Mouse (Mus musculus) spleen, postnatal 14 days (tissue): Measurements from ENCODE around the gene Rnf150.

ENCODE experiments used
- DNase-seq, 2 experiments: peaks; one replicate each; pipeline ENCODE4 v3.0.0; 2021 to 2022; ENCODE audit warnings: low spot score in 2 of 2

The Rnf150 gene

DNA sequence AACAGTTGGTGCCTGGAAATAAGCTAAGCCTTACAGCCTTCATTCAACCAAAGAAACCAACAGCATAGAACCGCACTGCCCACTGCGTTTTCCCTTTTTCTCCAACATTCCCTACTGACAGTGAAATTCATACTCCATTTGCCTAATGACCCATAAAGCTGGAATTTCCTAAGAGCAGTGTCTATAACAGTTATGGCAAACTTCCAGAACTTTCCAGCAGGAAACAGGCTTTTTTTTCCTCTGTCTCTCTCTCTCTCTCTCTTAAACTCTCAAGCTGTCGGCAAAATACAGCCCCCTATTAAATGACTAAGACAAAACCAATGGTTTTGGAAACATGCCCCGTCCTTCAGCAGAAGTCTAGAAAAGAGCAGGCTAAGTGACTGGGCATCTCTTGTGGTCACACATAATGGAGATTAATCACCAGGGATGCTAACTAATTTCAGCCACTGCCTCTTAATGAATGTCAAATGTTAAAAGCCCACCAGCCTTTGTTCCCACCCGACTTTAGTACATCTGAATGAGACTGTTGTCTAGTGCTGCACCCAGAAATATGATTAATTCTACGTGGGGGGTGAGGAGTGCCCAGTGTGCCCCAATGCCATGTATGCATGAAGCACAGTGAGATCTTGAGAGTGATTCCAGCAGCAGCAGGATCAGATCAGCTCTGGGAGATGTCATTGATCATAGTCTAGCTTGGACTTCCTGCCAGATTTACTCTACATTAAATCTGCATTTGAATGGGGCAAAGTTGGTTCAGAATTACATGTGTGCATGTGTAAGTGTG is 80.3 kb downstream of the Rnf150 start:
- DNase-seq, result no peak

DNA sequence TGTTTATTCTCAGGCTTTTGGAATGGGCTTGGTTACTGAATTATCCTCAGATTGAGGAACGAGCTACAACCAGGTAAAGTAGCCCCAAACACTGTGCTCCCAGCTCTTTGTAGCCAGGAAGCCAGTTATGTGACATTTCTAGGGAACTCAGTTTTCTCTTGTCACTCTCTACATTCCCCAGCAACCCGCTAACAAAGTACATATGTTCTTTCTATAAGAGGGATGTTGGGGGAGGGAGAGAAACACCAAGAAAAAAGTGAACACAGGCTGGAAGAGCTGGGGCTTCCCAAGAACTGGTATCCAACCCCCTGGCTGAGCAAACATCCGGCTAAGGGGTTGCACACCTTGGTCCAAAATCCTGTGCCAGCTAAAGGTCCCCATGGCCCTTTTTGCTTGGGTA is 82.7 kb downstream of the Rnf150 start:
- DNase-seq, result no peak

DNA sequence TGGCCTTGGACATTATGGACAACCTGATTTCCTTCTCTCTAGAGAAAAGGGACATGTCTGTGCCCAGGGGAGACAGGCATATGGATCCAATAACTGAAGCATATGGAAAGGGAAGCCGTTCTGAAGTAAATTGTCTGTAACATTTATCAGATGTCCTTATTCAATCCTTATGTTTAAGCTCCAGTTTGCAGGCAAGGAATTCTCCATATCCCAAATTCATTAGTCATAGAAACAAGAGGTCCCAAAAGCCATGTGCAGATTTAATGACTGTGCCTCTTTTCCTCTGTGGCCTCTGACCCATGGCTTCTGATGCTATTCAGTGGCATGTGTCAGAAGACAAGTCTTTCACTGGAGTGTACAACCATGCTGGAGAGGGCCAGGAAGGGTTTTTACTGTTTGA is 83.5 kb downstream of the Rnf150 start:
- no peak for DNase-seq

DNA sequence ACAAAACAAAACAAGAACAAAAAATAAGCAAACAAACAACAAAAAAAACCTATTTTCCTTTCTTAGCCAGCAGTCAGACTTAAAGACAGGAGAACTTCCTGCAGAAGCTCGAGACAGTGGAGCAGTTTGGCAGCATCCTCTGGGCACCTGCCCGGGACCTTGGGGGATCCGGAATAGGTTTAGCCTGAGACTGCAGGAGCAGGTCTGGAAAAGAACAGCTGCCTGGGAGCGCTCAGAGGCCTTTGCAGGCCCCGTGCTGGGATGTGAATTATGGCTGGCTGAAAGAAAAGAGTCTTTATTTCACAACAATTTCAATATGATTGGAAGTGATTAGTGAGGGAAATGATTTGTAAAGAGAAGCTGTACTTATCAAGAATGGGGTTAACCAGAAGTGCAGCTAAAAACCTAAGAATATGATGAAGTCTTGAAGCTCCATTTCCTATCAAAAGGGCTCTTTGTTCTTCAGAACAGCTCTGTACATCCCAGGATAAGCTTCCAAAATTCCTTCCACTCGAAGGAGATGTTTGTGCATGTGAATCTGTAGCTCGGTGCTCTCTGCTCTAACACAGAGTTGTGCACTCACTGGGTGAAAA is 92.1 kb downstream of the Rnf150 start:
- no peak for DNase-seq

DNA sequence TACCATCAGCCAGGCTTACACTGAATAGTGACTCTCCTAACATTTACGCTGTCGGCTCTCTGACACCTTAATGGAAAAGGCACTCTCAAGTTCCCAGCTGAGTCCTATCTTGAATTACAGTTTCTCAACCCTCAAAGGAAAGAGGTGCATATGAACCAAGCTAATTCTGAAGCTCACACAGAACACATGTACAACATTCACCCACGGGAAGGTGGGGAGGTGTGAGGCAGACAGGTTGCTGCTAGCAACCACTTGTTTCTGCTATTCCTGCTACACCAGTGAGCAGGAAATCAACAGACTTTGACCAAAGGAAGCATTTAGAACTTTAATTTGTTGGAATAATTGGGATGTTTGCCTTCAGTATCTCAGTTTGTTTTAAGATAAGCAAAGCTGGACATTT is 96.3 kb downstream of the Rnf150 start:
- no peak for DNase-seq

DNA sequence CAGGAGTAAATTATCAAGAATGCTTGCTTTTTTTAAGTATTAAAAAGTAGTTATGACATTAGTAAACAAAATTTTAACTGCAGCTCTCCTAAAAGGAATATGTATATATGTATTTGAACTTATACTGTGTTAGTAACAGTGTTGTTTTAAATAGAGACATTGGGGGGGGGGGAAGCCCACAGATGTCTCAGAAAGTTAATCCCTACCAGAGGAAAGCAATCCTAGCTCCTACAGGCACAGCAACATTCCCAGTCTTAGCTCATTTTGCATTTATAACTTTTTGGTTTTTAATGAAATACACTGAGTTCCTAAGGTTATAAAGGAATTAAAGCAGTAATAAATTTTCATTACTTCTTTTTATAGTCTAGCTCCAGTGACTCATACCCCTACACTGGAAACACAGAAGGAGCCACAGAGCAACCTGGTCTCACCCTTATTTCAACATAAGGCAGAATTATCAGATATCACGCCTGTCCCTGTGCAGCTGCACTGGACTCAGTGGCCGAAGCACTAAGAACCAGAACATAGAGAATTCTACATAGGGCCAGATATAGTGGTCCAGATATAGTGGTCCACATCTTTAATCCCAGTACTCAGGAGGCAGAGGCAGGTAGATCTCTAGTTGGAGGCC is 96.9 kb downstream of the Rnf150 start:
- DNase-seq, result no peak

DNA sequence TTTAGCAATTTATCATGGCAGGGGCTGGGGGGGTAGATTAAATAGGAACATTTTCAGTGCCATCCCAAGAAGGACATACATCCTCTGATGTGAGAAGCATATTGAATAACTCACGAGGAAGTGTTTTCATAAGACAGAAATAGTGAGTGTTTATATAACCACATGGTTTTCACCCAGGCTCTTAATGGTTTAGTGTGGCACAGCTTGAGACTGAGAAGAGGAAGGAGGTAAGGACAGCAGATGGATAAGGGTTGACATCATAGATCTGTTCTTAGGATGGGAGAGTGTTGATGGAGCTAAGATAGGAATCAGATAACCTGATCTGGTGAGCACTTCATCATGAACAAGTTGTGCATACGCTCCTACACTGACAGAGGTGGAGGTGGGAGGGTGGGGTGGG is 101.4 kb downstream of the Rnf150 start:
- DNase-seq, result no peak

DNA sequence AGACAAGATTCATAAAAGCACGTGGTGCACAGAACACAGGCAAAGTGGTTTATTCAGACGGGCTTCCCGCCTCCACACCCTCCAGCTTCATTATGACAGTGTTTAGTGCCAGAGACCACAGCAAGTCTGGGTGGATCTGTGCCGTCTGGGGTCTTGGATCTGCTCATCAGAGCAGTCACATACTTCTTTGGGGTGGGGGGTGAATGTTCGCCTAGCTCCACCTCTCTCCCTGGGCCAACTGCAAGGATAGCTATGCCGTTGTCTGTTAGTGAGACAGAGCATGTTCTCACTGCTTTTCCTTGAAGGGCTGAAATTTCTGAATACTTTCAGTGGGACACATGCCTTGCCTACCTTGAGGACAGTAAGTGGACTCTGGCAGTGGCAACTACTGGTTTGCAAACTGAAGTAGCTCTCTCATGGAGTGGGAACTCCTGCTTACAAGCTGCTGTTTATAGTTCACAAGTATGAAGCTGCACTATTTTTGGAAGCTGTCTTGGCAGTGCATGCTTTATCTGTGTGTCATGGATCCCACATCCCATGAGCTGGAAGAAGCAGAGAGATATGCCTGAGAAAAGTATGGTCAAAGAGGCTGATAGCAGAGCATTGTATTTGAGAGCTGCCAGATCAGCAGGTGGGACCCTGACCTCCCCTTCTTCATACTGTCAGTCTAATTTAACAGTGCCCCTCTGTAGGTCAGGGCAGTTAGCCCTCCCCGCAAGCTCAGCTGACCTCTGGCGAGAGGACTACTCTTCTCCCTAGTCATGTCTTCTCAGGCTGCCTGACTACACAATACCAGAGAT is 104.9 kb downstream of the Rnf150 start:
- DNase-seq, result no peak

DNA sequence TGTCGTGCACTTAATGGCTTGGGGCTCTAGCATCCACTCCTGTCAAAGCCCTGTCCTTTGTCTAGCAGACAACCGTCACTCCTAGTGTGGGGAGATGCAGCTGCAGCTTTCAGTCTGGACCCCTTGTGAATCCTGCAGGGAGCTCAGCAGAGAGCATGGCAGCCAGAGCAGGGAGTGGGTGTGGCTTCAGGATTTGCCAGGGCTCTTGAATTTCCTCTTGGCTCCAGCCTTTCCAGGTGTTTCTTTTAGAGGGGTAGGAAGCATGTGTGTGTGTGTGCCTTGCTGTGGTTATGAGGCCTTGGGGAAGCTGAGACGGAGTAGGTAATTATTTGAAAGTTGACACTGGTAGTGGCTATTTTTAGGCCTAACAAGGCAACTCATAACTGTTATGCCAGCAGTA is 106.8 kb downstream of the Rnf150 start:
- DNase-seq, result no peak

DNA sequence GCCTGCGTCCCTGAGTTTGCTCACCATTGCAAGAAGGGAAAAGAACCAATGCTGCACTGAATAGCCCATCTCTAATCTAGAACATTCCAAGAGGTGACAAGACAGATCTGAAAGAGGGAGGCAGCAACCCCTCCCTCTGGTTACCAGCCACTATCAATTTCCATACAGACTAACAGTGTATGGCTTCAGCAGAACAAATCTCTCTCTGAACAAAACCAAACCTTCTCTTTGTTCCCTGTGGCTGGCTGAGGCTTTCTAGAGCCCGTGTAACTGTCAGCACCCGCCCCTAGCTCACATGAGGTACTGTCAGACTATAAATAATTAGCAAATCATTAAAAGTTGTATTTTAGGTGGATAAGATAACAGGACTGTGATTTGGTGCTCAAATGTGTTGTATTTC is 109.7 kb downstream of the Rnf150 start:
- no peak for DNase-seq

DNA sequence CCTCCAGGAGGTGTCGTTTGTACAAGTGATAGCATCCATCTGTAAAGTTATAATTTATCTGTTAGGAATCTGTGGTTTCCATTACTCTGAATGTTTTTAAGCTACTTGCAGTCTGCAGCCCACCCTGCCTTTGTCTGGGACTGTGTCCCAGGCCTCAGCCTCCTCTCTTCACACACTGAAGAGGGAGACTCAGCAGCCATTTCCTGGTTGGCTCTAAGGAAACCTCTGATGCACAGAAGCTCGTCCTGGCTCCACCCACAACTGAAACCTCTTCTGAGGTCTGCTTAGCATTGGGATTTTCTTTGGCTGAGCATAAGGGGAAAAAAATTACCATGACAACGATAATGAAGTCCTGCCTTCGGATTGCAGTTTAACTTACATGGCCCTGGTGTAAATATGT is 110.2 kb downstream of the Rnf150 start:
- DNase-seq, result no peak

DNA sequence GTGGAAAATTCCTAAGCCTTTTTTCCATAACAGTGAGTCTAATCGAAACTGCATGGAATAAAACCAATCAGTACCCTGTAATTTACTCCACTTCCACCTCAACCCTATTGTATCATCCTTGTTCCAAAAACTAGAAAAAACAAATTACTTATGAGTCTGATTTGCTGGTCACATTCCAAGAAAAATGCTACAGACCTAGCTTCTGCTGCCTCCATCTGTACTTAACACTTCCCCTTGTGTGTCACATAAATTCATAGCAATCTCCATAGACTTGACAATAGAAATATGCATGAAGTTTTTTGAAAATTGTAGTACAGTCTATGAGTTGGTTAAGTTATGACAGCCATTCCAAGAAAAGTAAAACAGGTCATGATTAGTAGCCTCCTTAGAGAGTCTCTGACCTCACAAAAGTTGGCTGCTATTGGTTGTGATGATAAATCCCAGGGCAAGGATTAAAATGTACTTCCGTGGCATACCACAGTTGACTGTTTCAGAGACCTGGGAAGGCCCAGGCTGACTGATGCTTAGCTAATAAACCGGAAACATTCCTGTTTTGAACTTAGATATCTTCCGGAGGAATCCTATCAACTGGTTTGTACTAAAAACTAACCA is 118.2 kb downstream of the Rnf150 start:
- DNase-seq, result no peak

DNA sequence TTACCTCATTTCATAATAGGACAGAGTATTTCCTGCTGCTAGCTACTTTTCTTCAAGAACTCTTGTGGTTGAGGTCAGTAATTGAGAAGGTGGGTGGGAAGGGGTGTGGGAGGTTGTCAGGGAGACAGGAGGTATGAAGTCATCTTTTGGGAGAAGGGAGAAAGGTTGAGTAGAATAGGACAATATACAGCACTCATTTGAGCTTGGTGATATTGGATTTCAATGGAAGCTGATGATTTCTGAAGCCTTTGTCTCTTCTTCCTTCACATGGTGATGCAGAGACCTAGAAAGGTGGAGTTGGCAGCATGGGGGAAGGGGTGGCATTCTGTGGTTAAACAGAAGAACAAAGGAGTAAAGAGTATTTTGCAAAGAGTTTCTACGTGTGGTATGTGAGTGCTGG is 119.7 kb downstream of the Rnf150 start:
- no peak for DNase-seq

DNA sequence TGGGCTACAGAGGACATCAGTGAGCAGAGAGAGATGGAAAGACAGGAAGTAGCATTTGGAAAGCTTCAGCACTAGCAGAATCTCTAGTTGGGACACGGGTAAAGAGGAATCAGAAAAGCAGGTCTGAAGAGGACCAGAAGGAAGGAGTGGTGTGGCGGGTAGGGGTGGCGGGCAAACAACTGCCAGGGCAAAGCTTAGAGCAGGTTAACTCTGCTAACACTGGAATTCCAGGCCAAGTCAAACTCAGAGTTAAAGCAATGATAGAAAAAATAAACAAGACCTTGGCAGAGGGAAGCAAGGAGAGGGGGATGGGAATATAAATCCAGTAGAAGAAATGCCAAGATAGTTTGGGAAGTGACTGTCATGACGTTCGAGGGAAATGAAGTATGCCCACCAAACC is 120.1 kb downstream of the Rnf150 start:
- DNase-seq, result no peak

DNA sequence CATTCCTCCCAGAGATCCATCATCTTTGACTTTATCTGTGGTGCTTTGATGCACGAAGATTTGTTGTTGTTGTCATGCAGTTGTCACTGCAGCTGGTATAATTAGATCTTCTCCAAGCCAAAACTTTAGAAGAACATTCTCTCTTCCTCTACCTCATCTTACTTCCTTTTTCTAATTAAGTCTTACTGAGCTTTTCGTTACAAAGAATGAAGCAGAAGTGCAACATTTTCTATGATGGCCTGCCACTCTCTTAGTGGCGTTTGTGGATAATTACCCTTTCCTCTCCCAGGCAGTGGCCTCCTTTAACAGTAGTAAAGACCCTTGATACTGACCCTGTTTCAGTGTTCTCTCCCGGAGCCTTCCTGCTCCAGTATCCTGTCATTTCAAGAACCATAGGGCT is 128.9 kb downstream of the Rnf150 start:
- no peak for DNase-seq

DNA sequence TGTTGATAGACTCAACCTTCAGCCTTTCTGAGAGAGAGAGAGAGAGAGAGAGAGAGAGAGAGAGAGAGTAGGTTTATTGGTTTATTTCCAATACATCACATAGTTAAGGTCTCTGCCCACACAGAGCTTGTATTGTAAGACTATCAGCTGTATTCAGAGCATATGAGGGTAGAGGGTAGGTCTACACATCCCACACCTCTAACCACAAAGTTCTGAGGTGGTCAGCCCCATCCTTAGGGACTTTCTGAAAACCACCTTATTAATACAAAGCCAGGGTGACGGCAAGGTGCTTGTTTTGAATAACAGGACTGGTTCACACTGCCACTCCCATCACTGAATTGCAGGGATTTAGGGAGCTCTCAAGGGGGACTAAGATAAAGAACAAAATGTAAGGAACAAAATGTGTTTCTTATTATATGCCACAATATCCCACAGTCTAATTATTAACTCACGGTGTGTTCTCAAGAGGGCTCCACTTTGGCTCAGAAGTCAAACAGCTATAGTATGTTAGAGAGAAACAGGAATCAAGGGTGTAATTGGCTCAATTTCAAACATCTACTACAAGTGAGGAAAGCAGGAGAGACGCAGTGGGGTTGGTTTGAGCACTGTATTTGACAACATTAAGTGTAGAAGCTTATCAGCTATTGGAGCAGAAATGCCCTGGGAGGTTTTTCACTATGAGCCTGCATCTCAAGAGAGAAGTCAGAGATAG is 132.7 kb downstream of the Rnf150 start:
- DNase-seq, result no peak

DNA sequence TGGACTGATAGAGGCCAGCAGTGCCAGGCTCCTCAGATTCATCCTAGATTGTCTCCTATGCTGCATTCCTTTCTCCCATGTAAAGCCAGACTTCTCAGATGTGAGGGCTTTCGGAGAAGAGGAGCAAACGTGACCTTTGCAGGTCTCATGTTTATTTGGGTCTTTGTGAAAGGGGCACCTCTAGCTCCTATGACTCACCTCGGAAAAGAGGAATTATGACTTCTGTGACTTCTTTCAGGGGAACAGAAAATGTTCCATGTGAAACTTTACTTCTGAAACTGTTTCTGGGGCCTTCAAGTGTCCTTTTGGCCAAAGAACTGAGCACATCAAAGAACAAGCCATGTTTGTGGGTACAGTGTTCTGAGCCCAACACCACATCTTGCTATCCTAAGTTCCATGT is 133.7 kb downstream of the Rnf150 start:
- no peak for DNase-seq

DNA sequence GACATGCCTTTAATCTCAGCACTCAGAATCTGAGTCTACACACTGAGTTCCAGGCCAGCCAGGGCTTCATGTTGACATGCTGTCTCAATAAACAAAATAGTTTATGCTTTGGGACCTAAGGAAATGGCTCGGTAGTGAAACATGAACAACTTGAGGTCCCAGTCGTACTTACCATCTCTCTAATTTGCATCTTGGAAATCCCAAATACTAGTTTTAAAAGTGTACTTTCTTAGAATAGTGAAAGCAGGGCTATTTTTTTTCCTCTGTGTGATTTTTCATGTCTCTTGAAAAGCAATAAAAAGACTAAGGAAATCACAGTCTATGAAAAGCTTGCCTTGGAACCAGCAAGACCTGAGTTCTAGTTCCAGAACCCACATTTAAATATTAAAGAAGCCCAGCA is 135.6 kb downstream of the Rnf150 start:
- no peak for DNase-seq

DNA sequence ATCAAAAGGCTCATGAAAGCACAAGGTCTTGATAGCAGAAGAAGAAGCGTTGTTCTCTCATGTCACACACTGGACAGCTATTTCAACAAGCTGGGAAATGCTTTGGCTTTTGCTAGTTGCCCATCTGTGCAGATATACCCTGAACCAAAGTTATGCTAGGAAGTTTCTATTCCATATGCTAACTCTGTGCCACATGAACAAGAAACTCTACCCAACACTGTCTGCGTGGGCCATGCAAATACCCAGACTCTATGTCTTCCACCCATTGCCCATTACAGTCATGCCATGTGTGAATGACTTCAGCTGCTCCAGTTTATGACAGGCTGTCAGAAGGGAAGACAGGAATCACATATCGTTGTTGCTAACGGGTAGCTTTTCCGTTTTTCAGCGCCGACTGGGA is 140.0 kb downstream of the Rnf150 start:
- no peak for DNase-seq

DNA sequence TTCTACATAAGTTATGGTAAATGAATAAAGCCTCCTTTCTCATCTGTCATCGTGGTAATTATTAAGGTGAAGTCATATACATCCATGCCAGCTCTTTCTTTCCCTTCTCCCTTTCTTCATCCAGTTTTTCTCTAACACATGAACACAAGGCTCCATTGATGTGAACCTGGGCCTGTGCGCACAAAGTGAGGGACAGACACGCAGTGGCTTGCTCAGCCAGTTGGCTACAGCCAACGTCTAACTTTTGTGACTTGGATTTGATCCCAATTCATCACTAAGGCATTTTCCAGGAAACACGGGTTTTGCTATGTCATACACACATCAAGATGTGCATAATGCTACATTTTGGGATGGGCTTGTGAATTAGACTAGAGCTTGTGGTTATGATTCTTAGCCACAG is 146.3 kb downstream of the Rnf150 start:
- DNase-seq, result no peak

DNA sequence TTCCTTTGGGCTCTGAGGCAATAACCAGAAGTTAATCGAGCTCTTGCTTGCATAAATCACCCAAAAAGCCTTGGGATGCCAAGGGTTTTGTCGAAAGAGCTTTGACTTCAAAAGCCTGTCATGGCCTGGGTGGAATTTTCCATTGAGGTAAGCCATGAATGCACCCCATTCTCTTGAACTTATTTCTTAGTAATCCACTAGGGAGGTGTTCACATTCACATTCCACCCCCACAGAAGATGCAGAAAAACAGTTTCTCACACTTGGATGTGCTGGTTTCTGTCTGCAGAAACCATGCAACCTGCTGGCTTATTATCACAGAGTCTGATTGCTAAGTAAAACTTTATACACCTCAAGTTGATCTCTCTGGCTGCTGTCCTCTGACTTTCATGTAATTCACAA is 148.1 kb downstream of the Rnf150 start:
- DNase-seq, result no peak
